Mouse (Mus musculus) erythroblast, embryonic 14.5 days (primary cell): ENCODE results near the gene Scrn3.

Experiments
- GATA1 ChIP-seq: IDR thresholded peaks from 2 replicates; pipeline ENCODE4 v1.6.1; 2012; ENCODE audit warnings: low read length, inconsistent platforms, mixed read lengths
- TAL1 ChIP-seq: IDR thresholded peaks from 3 replicates; pipeline ENCODE4 v1.6.1; 2012; ENCODE audit warnings: low read length, inconsistent platforms, mixed read lengths

DNA sequence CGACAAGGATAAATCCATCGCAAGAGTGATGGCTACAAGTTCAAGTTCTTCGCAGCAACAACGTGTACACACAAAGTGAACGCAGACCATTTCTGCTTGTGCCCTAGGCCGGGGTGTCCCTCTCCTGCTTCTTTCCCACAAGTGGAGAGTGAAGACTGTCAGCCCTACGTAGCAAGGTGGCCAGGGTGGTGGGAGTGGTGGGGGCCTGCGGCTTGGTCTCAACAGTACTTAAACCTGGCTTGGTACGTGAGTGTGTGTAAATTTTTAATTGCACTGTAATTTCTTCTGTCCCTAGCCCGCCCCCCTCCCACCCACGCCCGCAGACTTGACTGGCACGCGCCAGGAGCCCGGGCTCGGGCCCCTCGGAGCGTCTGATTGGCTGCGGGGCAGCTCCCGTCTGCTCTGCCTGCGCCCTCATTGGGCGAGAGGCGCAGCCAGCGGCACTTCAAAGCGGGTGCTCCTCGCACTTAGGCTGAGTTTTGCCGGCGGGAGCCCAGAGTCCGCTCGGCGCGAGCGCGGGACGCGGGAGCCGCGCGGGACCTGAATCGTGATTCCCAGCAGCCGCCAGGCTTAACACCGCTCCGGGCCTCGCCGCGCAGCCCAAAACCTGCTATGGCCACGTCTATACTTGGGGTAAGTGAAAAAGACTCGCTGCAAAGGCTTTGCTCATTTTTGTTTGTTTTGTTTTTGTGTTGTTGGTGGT, 40.8 kb upstream of the Scrn3 start, which contains the start of gene Sp9:
- TF ChIP-seq GATA1 (no peak), TAL1 (no peak)
